Mouse (Mus musculus): Measurements from ENCODE around the gene Unc93b1. TPM values are rescaled to one million over a fixed set of nuclear protein-coding genes. Genes with fewer than 3 reads are reported as not detected.

The Unc93b1 gene
- polyA plus RNA-seq, 1 experiment: 14.3 TPM

GRCm38 (mm10) chr19:3942315-3942714 is 7.3 kb downstream of the Unc93b1 start:
- Histone ChIP-seq H3K27ac (ENCODE audit: insufficient read depth, low read length) (no peak overlapping the region), H3K4me1 (ENCODE audit: control insufficient read depth, insufficient read depth, low read length) (no peaks in the 10 kb centered on the region), H3K4me3 (replicated peaks; ENCODE audit: insufficient read depth, low read depth, low read length) (no peak overlapping the region), H3K27me3 (ENCODE audit: control insufficient read depth, insufficient read depth, low read length) (no peaks in the 10 kb centered on the region)
- DNase-seq: no peak
- WGBS: 88% methylated on average over 7 of the region's 7 CpGs
- TF ChIP-seq POLR2A (IDR thresholded peaks at IDR 0.05; ENCODE audit: borderline replicate concordance, insufficient read depth, low read length) (no peak), CTCF (IDR thresholded peaks at IDR 0.05; ENCODE audit: borderline replicate concordance, insufficient read depth, low read depth, low read length) (no peak)

- WGBS: 27% methylated on average over 27 of the region's 27 CpGs
- TF ChIP-seq POLR2A (IDR thresholded peaks at IDR 0.05; ENCODE audit: borderline replicate concordance, insufficient read depth, low read length): no peak
- TF ChIP-seq CTCF (IDR thresholded peaks at IDR 0.05; ENCODE audit: borderline replicate concordance, insufficient read depth, low read depth, low read length): no peak
- Histone ChIP-seq H3K27ac (ENCODE audit: insufficient read depth, low read length) (no peak overlapping the region), H3K4me1 (ENCODE audit: control insufficient read depth, insufficient read depth, low read length) (no peaks in the 10 kb centered on the region), H3K4me3 (replicated peaks; ENCODE audit: insufficient read depth, low read depth, low read length) (peak overlapping the region; percentile 27), H3K27me3 (ENCODE audit: control insufficient read depth, insufficient read depth, low read length) (no peaks in the 10 kb centered on the region)
- DNase-seq: no peak
These were observed 8.2 kb downstream of the Unc93b1 start for GRCm38 (mm10) chr19:3942986-3943735.

DNA sequence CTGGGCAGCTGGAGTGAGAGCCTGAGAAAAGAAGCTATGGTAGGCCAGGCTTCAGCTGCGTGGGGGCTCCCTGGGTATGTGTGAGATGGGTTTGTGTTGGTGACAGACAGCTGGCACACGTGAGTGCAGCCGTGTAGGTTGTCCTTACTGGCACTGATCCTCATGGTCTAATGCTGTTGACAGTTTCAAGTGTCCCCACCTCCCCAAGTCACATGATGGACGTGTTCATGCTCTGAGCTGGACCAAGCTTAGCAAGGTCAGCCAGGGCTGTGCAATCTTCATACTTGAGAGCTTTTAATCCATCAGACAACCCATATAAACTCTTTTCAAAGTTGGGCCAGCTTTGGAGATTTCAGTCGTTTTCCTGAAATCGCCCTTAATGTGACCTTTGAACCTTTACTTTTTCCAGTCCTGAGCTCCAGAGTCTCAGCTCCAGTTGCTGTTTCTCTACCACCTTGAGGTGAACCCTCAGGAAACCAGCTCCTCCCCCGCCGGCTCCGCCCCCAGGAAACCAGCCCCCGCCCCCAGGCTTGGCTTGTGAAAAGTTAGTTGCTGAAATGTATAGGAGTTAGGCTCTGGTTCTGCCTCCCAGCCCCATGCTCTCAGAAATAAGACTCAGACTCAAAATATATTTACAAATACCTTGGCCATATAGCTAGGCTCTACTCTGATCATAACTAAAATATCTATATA is 11.0 kb downstream of the Unc93b1 start:
- 37% methylated on average over 10 of the region's 10 CpGs for WGBS
- TF ChIP-seq CTCF (IDR thresholded peaks at IDR 0.05; ENCODE audit: borderline replicate concordance, insufficient read depth, low read depth, low read length): no peak
- no peak for TF ChIP-seq POLR2A (IDR thresholded peaks at IDR 0.05; ENCODE audit: borderline replicate concordance, insufficient read depth, low read length)
- no peak overlapping the region for H3K4me3 ChIP-seq (replicated peaks; ENCODE audit: insufficient read depth, low read depth, low read length)

DNA sequence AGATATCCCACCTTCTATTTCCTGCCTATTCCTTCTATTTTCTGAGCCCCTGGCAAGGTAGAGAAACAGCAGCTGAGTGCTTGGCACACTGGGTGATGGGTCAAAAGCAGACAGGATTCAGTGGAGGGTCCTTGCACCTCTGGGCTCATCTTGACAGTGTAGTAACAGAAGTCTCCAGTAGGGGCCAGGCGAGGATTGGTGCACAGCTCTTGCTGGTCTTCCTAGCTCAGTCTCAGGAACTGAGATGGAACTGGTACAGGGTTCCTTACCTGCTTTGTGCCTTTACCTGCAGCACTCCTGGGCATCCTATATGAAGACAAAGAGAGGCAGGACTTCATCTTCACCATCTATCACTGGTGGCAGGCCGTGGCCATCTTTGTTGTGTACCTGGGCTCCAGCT is 11.7 kb downstream of the Unc93b1 start:
- Histone ChIP-seq H3K27ac (ENCODE audit: insufficient read depth, low read length) (no peak overlapping the region), H3K4me3 (replicated peaks; ENCODE audit: insufficient read depth, low read depth, low read length) (no peak overlapping the region), H3K27me3 (ENCODE audit: control insufficient read depth, insufficient read depth, low read length) (no peaks in the 10 kb centered on the region), H3K4me1 (ENCODE audit: control insufficient read depth, insufficient read depth, low read length) (no peaks in the 10 kb centered on the region)
- peak; percentile 54 to 67 for DNase-seq
- TF ChIP-seq POLR2A (IDR thresholded peaks at IDR 0.05; ENCODE audit: borderline replicate concordance, insufficient read depth, low read length) (no peak), CTCF (IDR thresholded peaks at IDR 0.05; ENCODE audit: borderline replicate concordance, insufficient read depth, low read depth, low read length) (peak; percentile 97)
- WGBS: 18% methylated on average over 2 of the region's 2 CpGs

More for the DNA sequence above, 11.0 kb downstream of the Unc93b1 start:
- Histone ChIP-seq H3K27me3 (ENCODE audit: control insufficient read depth, insufficient read depth, low read length) (no peaks in the 10 kb centered on the region), H3K4me1 (ENCODE audit: control insufficient read depth, insufficient read depth, low read length) (no peaks in the 10 kb centered on the region), H3K27ac (ENCODE audit: insufficient read depth, low read length) (no peak overlapping the region)
- no peak for DNase-seq

GRCm38 (mm10) chr19:3947813-3948212 is 12.8 kb downstream of the Unc93b1 start:
- Histone ChIP-seq H3K27me3 (ENCODE audit: control insufficient read depth, insufficient read depth, low read length) (no peaks in the 10 kb centered on the region), H3K4me3 (replicated peaks; ENCODE audit: insufficient read depth, low read depth, low read length) (no peak overlapping the region), H3K4me1 (ENCODE audit: control insufficient read depth, insufficient read depth, low read length) (no peaks in the 10 kb centered on the region), H3K27ac (ENCODE audit: insufficient read depth, low read length) (no peak overlapping the region)
- no peak for DNase-seq
- WGBS: 79% methylated on average over 3 of the region's 3 CpGs
- TF ChIP-seq POLR2A (IDR thresholded peaks at IDR 0.05; ENCODE audit: borderline replicate concordance, insufficient read depth, low read length) (no peak), CTCF (IDR thresholded peaks at IDR 0.05; ENCODE audit: borderline replicate concordance, insufficient read depth, low read depth, low read length) (no peak)

DNA sequence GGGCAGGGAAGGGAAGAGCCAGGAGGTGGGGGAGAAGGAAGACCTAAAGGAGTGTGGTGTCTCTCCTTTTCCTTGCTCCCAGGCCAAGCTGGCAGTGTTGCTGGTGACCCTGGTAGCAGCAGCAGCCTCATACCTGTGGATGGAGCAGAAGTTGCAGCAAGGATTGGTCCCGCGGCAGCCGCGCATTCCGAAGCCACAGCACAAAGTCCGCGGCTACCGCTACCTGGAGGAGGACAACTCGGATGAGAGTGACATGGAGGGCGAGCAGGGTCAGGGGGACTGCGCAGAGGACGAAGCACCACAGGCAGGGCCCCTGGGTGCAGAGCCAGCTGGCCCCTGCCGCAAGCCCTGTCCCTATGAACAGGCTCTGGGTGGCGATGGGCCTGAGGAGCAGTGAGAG is 13.6 kb downstream of the Unc93b1 start:
- no peak for DNase-seq
- no peak overlapping the region for H3K27ac ChIP-seq (ENCODE audit: insufficient read depth, low read length)
- H3K4me3 ChIP-seq (replicated peaks; ENCODE audit: insufficient read depth, low read depth, low read length): no peak overlapping the region
- 75% methylated on average over 14 of the region's 14 CpGs for WGBS
- H3K4me1 ChIP-seq (ENCODE audit: control insufficient read depth, insufficient read depth, low read length): no peaks in the 10 kb centered on the region
- H3K27me3 ChIP-seq (ENCODE audit: control insufficient read depth, insufficient read depth, low read length): no peaks in the 10 kb centered on the region
- TF ChIP-seq POLR2A (IDR thresholded peaks at IDR 0.05; ENCODE audit: borderline replicate concordance, insufficient read depth, low read length): no peak
- no peak for TF ChIP-seq CTCF (IDR thresholded peaks at IDR 0.05; ENCODE audit: borderline replicate concordance, insufficient read depth, low read depth, low read length)

GRCm38 (mm10) chr19:3950331-3950730 is 15.3 kb downstream of the Unc93b1 start:
- no peak overlapping the region for H3K4me3 ChIP-seq (replicated peaks; ENCODE audit: insufficient read depth, low read depth, low read length)
- 73% methylated on average over 3 of the region's 3 CpGs for WGBS
- no peaks in the 10 kb centered on the region for H3K4me1 ChIP-seq (ENCODE audit: control insufficient read depth, insufficient read depth, low read length)
- no peak for DNase-seq
- no peaks in the 10 kb centered on the region for H3K27me3 ChIP-seq (ENCODE audit: control insufficient read depth, insufficient read depth, low read length)
- TF ChIP-seq POLR2A (IDR thresholded peaks at IDR 0.05; ENCODE audit: borderline replicate concordance, insufficient read depth, low read length) (no peak), CTCF (IDR thresholded peaks at IDR 0.05; ENCODE audit: borderline replicate concordance, insufficient read depth, low read depth, low read length) (no peak)
- no peak overlapping the region for H3K27ac ChIP-seq (ENCODE audit: insufficient read depth, low read length)

- DNase-seq: no peak
- H3K27me3 ChIP-seq (ENCODE audit: control insufficient read depth, insufficient read depth, low read length): no peaks in the 10 kb centered on the region
- TF ChIP-seq CTCF (IDR thresholded peaks at IDR 0.05; ENCODE audit: borderline replicate concordance, insufficient read depth, low read depth, low read length) (no peak), POLR2A (IDR thresholded peaks at IDR 0.05; ENCODE audit: borderline replicate concordance, insufficient read depth, low read length) (no peak)
- H3K4me3 ChIP-seq (replicated peaks; ENCODE audit: insufficient read depth, low read depth, low read length): no peak overlapping the region
- H3K4me1 ChIP-seq (ENCODE audit: control insufficient read depth, insufficient read depth, low read length): peaks cover 3% of the 10 kb centered on the region; the same call in 1 of the 2 replicates
- no peak overlapping the region for H3K27ac ChIP-seq (ENCODE audit: insufficient read depth, low read length)
These were observed 16.5 kb downstream of the Unc93b1 start for GRCm38 (mm10) chr19:3951461-3951860.
